Mouse (Mus musculus) heart, postnatal 36 days (tissue): ENCODE results near the gene Nsun6. TPM values are rescaled to one million over a fixed set of nuclear protein-coding genes. Genes with fewer than 3 reads are reported as not detected.
A peak's percentile ranks its signal among the peaks of the same experiment; 100 is the strongest.

Experiments used
- DNase-seq, 2 experiments: peaks; one replicate each; pipeline ENCODE4 v3.0.0; 2021 to 2022
- intact Hi-C: fragments of 180-260 bp; cut with DNase I; formaldehyde crosslinking; loops from one replicate; pipeline ENCODE4 v1.15.1; 2025
- total RNA-seq, 2 experiments: library from RNA; stranded (reverse); gene quantifications; 2 replicates each; pipeline ENCODE4 v1.2.3; 2021

The Nsun6 gene
- total RNA-seq: 1 to 10 TPM; 5.5 to 6.5 TPM

- intact Hi-C loops: loop anchor here (10.0 kb wide), 1 partner anchor 1000 kb away; the partner anchor contains the start of gene Hacd1
- peak; percentile 95 to 96 for DNase-seq
Observed at GRCm38 (mm10) chr2:15054945-15055637, at the start of gene Nsun6. Nsun6 (minus strand) TSS chr2:15055069.

DNA sequence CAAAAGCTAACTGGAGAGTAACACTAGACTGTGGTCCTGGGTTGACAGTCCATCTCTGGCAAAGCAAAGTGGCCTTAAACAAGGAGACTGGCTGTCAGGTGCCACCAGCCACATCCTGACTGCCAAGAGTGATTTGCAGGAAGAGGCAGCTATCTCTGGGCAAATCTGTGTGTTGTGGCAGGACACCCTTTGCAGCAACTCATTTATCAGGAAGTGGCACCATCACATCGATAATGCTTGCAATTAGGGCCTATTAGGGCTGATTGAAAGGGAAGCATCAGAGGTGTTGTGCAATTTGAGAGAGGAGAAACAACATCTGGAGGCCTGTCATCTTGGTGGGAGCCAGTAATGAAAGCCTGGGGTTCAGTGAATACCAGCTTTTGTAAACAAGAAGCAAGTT, 49.5 kb upstream of the Nsun6 start:
- DNase-seq: no peak
- intact Hi-C loops: no loop called here

- intact Hi-C loops: loop anchor here (10.0 kb wide), 2 partner anchors 1218 to 1818 kb away; no protein-coding TSS in a partner anchor
- no peak for DNase-seq
Observed at GRCm38 (mm10) chr2:15096514-15097090, 41.7 kb upstream of the Nsun6 start.

GRCm38 (mm10) chr2:15087308-15087707, 32.4 kb upstream of the Nsun6 start:
- intact Hi-C loops: no loop called here
- DNase-seq: no peak

DNA sequence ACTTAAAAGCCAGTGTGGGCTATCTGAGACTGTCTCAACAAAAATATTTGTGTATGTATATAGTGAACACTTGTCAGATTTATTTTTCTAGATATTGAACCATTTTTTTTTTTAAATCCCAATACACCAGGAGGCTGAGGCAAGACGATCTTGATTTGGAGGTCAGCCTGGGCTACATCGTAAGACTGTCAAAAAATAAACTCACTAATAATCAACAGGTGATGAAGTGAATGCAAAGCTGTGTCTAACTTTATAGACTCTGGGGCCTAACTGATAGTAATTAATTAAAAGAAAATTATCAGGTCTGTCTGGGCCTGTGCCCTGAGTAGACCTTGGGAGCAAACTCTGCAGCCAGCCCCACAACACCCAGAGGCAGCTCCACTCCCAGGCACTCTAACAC, 28.8 kb upstream of the Nsun6 start:
- no peak for DNase-seq
- intact Hi-C loops: no loop called here

- intact Hi-C loops: no loop called here
- no peak for DNase-seq
Observed at GRCm38 (mm10) chr2:15067091-15067490, 12.2 kb upstream of the Nsun6 start.

GRCm38 (mm10) chr2:15065447-15065846, 10.6 kb upstream of the Nsun6 start:
- intact Hi-C loops: no loop called here
- DNase-seq: no peak

DNA sequence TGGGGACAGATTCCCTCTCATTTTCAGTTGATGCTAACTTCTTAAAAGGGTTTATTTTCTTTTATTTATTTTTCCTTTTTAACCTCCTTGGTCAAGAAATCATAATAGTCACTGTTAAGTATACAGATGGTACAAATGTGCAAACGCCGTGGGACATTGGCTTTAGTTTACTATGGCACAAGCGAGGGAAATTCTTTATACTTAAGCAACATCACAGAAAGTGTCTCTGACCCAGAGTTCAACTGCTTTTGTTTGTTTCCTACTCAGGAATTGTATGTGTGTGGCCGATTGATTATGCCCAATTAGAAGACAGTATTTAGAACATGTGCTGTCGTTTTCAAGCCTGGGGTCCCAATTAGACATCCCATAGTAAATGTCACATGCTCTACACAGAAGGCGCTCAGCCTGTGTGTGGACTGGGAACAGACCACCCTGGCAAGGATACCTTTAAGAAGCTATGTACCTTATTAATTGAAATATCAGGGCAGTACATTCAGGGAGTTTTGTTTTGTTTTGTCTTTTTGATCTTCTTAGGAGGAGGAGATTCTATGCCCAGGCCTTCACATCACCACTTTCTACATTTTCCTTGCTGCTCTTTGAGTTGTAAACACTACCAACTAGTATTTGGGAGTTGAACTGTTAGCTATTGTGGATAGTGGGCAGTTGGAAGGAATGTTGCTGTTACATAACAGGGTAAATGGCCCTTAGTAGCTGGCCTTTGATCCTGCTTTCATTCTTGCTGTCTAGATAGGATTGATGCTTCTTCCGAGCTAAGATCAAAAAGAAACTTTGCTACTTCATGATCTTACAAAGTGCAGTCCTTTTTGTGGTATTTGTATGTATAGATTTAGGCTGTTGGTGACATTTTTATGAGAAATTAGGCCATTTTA, 9.8 kb upstream of the Nsun6 start:
- no peak for DNase-seq
- intact Hi-C loops: no loop called here

DNA sequence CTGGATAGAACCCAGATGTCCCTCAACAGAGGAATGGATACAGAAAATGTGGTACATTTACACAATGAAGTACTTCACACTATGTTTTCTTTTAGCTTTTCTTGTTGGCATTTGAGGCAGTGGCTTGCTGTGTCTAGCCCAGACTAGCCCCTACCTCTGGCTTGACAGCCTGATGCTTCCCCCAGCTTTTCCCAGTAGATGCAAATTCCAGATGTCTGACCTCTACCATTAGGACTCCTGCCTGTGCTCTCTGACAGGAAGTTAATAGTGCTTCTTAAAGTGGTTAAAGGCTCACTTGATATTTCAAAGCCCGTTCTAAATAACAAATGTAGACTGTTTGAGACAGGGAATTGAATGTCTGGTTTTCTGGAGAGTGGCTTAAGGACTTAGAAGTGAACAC, 8.9 kb upstream of the Nsun6 start:
- intact Hi-C loops: no loop called here
- no peak for DNase-seq

- intact Hi-C loops: no loop called here
- DNase-seq: no peak
Observed at GRCm38 (mm10) chr2:15060856-15061255, 6.0 kb upstream of the Nsun6 start.

DNA sequence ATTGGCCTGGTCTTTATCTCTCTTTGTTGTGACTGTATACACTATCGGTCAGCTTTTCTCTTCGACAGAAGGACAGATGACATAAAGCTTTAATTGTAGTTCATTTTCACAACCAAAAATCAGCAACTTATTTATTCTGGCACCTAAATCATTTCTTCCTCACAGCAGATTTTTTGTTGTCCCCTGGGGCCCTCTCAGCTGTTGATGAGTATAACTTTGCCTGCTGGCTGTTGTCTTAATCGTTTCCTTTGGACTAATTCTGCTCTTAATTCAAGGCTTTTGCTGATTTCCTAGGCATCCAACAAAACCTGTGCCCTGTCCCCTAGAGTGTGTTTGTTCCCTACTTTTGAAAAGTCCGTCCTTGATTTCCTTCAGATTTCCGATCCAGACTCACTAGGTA, 3.4 kb upstream of the Nsun6 start:
- intact Hi-C loops: loop anchor here (10.0 kb wide), 1 partner anchor 1003 kb away; the partner anchor contains the start of gene Hacd1
- DNase-seq: peak; percentile 18 to 34

GRCm38 (mm10) chr2:15055741-15056151, 877 bp upstream of the Nsun6 start:
- intact Hi-C loops: loop anchor here (10.0 kb wide), 1 partner anchor 1001 kb away; the partner anchor contains the start of gene Hacd1
- DNase-seq: no peak

DNA sequence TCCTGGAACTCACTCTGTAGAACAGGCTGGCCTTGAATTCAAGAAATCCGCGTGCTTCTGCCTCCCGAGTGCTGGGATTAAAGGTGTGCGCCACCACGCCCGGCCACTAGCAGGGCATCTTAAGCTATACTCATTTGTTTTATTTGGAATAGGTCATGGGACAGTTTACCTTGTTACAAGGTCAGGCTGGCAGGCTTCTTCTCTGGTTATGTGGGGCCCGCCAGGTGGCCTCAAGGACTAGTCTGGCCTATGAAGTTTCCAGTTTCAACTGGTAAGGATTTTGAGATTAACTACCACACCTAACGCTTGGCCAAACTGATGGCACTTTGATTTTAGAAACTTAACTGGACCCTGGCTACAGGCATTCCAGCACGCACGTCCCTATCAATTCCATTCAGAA, 373 bp downstream of the Nsun6 start:
- DNase-seq: peak in 1 of 2 experiments; percentile 8
- intact Hi-C loops: loop anchor here (10.0 kb wide), 1 partner anchor 1000 kb away; the partner anchor contains the start of gene Hacd1

DNA sequence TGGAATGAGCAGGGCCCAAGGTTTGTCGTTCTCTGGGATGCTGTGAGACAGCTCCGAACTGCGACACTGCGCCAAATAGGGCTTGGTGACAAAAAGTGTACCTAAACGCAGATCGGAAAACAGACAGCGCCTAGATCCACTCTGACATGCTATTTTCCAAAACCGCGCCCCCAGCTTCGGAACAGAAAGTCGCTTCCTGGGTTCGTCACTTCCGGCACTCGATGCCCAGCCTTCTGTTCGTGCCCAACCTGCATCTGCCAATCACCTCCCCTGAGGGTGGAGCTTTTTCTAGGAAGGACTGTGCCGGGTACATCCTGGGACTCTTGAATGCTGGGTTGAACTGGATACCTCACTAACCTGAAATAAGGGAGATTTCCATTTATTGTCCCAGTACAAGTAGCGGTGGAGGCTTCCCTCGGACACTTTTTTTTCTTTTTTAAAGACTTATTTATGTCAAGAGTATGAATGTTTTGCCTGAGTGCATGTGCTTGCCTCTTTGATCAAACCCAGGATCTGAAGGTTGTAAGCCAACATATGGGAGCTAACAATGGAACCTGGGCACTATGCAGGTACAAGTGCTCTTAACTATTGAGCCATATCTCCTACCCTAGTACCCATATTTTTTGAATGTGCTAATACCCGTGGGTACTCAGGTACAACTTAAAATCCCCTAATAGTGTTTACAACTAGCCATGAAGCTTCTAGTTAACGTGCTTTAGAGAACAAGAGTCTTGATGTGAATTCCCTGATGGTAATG, 5.6 kb downstream of the Nsun6 start, which contains the start of gene Arl5b:
Arl5b (plus strand) TSS at position 279 of the 757 bp plus-strand sequence.
- DNase-seq: peak; percentile 92 to 96
- intact Hi-C loops: no loop called here

DNA sequence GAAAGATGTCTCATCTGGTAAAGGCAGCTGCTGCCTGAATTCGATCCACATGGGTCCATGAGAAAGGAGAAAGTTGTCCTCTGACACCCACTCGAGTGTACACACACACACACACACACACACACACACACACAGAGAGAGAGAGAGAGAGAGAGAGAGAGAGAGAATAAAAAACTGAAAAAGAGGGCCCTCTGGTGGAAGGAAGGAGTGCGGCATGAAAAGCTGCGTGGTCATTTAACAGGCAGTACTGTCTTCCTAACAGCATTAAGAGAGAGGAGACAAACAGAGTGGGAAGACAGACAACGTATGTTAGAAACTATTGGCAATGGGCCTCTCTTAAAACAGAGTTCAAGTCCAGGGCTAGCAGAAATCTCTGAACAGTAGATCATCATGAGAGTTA, 14.5 kb downstream of the Nsun6 start:
- intact Hi-C loops: no loop called here
- no peak for DNase-seq

DNA sequence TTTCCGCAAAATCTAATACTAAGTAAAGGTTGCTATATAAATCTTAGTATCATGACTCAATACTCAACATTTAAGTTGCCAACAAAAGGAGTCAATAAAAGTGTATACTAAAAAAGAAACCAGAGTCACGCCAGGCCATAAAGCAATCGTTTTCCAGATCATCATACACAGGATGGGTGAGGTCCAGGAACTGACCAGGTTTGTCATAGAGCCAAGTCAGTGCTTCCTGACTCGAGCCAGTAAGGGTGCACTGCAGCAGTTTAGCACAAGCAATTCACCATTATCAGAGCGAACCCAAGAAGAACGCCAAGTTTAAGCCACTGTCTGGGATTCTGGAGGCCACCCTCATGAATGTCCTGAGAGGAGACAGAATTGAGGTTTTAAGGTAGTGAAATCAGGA, 16.2 kb downstream of the Nsun6 start:
- peak; percentile 37 to 42 for DNase-seq
- intact Hi-C loops: no loop called here

- intact Hi-C loops: loop anchor here (1.0 kb wide), 1 partner anchor 9 kb away; no protein-coding TSS in a partner anchor
- no peak for DNase-seq
Observed at GRCm38 (mm10) chr2:15027816-15028215, 27.1 kb downstream of the Nsun6 start.

DNA sequence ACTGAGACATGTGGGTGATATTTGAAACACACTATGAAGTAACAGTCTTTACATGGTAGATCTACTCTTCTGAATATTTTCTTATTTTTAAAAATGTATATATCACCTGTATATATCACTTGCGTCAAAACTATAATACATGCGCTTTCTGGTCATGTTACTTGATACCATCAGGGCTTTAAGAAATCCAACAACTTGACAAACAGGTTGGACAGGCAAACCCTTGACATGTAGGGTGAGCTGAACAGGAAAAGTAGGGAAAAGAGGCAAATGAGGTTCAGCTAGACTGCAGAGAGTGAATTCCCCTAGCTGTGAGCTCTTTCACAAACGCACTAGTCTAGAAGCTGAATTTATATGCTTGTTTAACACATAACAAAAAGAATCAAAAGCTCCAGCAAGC, 28.1 kb downstream of the Nsun6 start:
- intact Hi-C loops: loop anchor here (1.0 kb wide), 1 partner anchor 8 kb away; no protein-coding TSS in a partner anchor
- no peak for DNase-seq

- intact Hi-C loops: no loop called here
- DNase-seq: no peak
Observed at GRCm38 (mm10) chr2:15008072-15008471, 46.8 kb downstream of the Nsun6 start.

- intact Hi-C loops: no loop called here
Observed at GRCm38 (mm10) chr2:15007531-15007930, 47.3 kb downstream of the Nsun6 start.

More at GRCm38 (mm10) chr2:15007531-15007930, 47.3 kb downstream of the Nsun6 start:
- DNase-seq: no peak
